Comparison of ENCODE assay signal across 8 mouse cellular contexts in the genomic region with DNA sequence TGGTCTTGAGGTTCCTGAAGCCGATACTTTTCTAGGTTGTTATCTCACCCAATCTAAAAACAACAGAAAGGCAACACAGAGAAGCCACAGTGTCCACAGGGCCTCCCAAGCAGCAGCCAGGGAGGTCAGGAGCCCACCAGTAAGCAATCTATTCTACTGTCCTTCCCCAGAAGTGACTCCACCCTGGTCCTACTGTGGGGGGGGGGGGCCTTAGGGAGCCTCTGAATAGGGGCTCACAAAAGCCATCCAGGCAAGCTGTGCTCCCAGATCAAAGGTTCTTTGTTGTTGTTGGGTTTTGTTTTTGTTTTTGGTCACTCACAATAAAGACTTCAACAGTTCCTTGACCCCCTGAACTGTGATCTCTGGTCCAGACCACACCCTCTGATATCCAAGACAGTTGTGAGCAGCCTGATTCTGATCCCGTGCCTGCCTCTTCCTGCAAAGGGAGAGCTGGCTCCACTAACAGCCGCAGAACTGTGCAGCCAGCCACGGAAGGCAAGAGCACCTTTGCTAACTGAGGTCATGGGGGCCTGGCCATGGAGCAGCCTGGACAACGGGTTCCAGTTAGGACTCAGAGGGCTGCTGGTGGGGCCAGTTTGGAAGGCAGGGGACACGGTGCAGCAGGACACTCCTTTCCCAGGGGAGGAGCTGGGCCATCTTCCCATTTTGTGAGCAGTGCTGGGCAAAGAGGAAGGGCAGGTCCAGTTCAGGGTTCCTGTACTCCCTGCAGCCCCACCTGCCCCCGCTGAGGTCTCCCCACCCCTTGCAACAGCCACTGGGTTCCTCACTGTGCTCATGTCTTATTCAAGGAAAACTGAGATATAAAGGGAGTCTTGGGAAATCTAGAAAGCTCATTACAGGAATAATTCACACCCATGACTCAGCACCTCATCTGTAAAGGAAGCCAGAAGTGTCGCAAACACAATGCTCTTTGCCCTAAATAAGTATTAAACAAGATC. TPM values are rescaled to one million over a fixed set of nuclear protein-coding genes. Genes with fewer than 3 reads are reported as not detected.
A peak's percentile ranks its signal among the peaks of the same experiment; 100 is the strongest.
DNase-seq lines count a peak whose midpoint lies in the region; ATAC-seq and TF ChIP-seq lines count a peak whose summit lies in the region.

No protein-coding gene starts in this region.

- H3K4me2 ChIP-seq in hindbrain, postnatal 0 days (ENCODE audit: low read depth, low read length) = no peak overlapping the region
- 0 out of 2 replicates have a peak overlapping the region, but pooled peaks have one; percentile 23 for H3K4me2 ChIP-seq in liver, postnatal 0 days (ENCODE audit: low read depth, low read length)

- intact Hi-C loops in gastrocnemius, postnatal 14 days (cut with DNase I; ENCODE audit: low total_unique reads) = no loop called here

- DNase-seq in spleen, adult 2 months (ENCODE audit: low read depth in 1 of 2, low spot score in 2 of 2) = no peak
- no peak for DNase-seq in spleen, adult 12 weeks (ENCODE audit: low spot score)
- DNase-seq in gastrocnemius, postnatal 14 days = peak; percentile 58
- no peak for DNase-seq in hindbrain, postnatal 0 days (ENCODE audit: low spot score)
- DNase-seq in liver, postnatal 0 days = peak; percentile 56
- peak; percentile 55 for DNase-seq in testis, postnatal 14 days (ENCODE audit: low spot score)
- DNase-seq in layer of hippocampus, postnatal 10 days (ENCODE audit: low spot score in 2 of 2) = no peak
- DNase-seq in cerebellum, postnatal 14 days = no peak

- TF ChIP-seq CTCF in spleen, adult 2 months (IDR thresholded peaks at IDR 0.05; ENCODE audit: extremely low read depth, insufficient read depth, insufficient read length, insufficient replicate concordance) = no peak
- no peak for TF ChIP-seq CTCF in hindbrain, postnatal 0 days (IDR thresholded peaks at IDR 0.05; ENCODE audit: low read depth)
- no peak for TF ChIP-seq CTCF in liver, postnatal 0 days (IDR thresholded peaks at IDR 0.05; ENCODE audit: low read depth)

- no peaks in the 10 kb centered on the region for H3K9me3 ChIP-seq in hindbrain, postnatal 0 days (ENCODE audit: low read length)
- no peaks in the 10 kb centered on the region for H3K9me3 ChIP-seq in liver, postnatal 0 days (ENCODE audit: low read length)

- no peaks in the 10 kb centered on the region for H3K27me3 ChIP-seq in spleen, adult 2 months (ENCODE audit: control insufficient read depth, insufficient read depth, low read length)
- no peaks in the 10 kb centered on the region for H3K27me3 ChIP-seq in hindbrain, postnatal 0 days (ENCODE audit: insufficient read depth, low read length)
- H3K27me3 ChIP-seq in liver, postnatal 0 days (ENCODE audit: insufficient read depth, low read length) = no peaks in the 10 kb centered on the region

- peak; percentile 70 for TF ChIP-seq EP300 in liver, postnatal 0 days (IDR thresholded peaks at IDR 0.05; ENCODE audit: low read depth)

- no peak overlapping the region for H3K4me3 ChIP-seq in spleen, adult 2 months (ENCODE audit: extremely low read depth, insufficient read depth, insufficient read length)
- H3K4me3 ChIP-seq in hindbrain, postnatal 0 days (ENCODE audit: low read length) = no peak overlapping the region
- H3K4me3 ChIP-seq in liver, postnatal 0 days (ENCODE audit: low read depth, low read length) = no peak overlapping the region

- H3K4me1 ChIP-seq in spleen, adult 2 months (ENCODE audit: control insufficient read depth, insufficient read depth, insufficient read length) = peaks cover 3% of the 10 kb centered on the region; the same call in 1 of the 2 replicates
- H3K4me1 ChIP-seq in hindbrain, postnatal 0 days (ENCODE audit: insufficient read depth, low read length) = no peaks in the 10 kb centered on the region
- peaks cover 20% of the 10 kb centered on the region for H3K4me1 ChIP-seq in liver, postnatal 0 days (ENCODE audit: insufficient read depth)

- no peak for TF ChIP-seq POLR2A in spleen, adult 2 months (IDR thresholded peaks at IDR 0.05; ENCODE audit: low read depth, low read length)

- ATAC-seq in hindbrain, postnatal 0 days = peak; percentile 55; the same call in 1 of the 2 replicates
- ATAC-seq in liver, postnatal 0 days = peak; percentile 75

- peak overlapping the region; percentile 48 for H3K27ac ChIP-seq in spleen, adult 2 months (ENCODE audit: insufficient read depth, low read length)
- no peak overlapping the region for H3K27ac ChIP-seq in hindbrain, postnatal 0 days
- peak overlapping the region; percentile 64 for H3K27ac ChIP-seq in liver, postnatal 0 days (ENCODE audit: low read depth)

- 54% methylated on average over 8 of the region's 8 CpGs for WGBS in spleen, adult 2 months
- 23% methylated on average over 8 of the region's 8 CpGs for WGBS in hindbrain, postnatal 0 days
- WGBS in liver, postnatal 0 days (ENCODE audit: insufficient replicate concordance) = 15% methylated on average over 8 of the region's 8 CpGs

- no peak overlapping the region for H3K9ac ChIP-seq in hindbrain, postnatal 0 days (replicated peaks; ENCODE audit: low read length)
- H3K9ac ChIP-seq in liver, postnatal 0 days (replicated peaks) = no peak overlapping the region

- H3K36me3 ChIP-seq in spleen, adult 2 months (ENCODE audit: control insufficient read depth, insufficient read depth, low read length) = no peaks in the 10 kb centered on the region
- H3K36me3 ChIP-seq in hindbrain, postnatal 0 days (ENCODE audit: insufficient read depth, low read length) = no peaks in the 10 kb centered on the region
- H3K36me3 ChIP-seq in liver, postnatal 0 days (replicated peaks; ENCODE audit: insufficient read depth, low read length) = no peaks in the 10 kb centered on the region

RNA-seq across cellular contexts. Expression of a gene that starts 18.9 kb away (rescaled TPM):
- 287 and 388 TPM in 2 replicates for polyA plus RNA-seq in spleen, adult 2 months (2012; rRNA removed)
- total RNA-seq in gastrocnemius, postnatal 14 days (2021) = 10 to 100 TPM; 22.8 to 38.3 TPM
- total RNA-seq in hindbrain, postnatal 0 days (2014; rRNA removed) = 52.4 and 79.0 TPM in 2 replicates
- 81.5 and 86.6 TPM in 2 replicates for polyA plus RNA-seq in hindbrain, postnatal 0 days (2015; fragmentation: Nextera tagmentation; extraction: Ambion mirVana)
- polyA plus RNA-seq in liver, postnatal 0 days (2015; fragmentation: Nextera tagmentation; extraction: Ambion mirVana) = 27.9 and 38.5 TPM in 2 replicates
- total RNA-seq in layer of hippocampus, postnatal 10 days (2021) = 10 to 100 TPM; 34.0 to 43.0 TPM

Comparison
In these comparisons a context has a peak if more than half of its experiments do, and no peak if none do; other contexts are left out.
1. DNase-seq: peak in gastrocnemius, postnatal 14 days (single experiment), liver, postnatal 0 days (single experiment) and testis, postnatal 14 days (single experiment); none in spleen, adult 2 months (0 of 2), spleen, adult 12 weeks (single experiment), hindbrain, postnatal 0 days (single experiment), layer of hippocampus, postnatal 10 days (0 of 2) and cerebellum, postnatal 14 days (0 of 2).